Mouse (Mus musculus) right cerebral cortex, adult 2 months (tissue): ENCODE results near the gene Miga2.

Experiments used
- DNase-seq, 2 experiments: peaks; one replicate each; pipeline ENCODE4 v3.0.0; 2021 to 2022; ENCODE audit warnings: low spot score in 2 of 2

The Miga2 gene

DNA sequence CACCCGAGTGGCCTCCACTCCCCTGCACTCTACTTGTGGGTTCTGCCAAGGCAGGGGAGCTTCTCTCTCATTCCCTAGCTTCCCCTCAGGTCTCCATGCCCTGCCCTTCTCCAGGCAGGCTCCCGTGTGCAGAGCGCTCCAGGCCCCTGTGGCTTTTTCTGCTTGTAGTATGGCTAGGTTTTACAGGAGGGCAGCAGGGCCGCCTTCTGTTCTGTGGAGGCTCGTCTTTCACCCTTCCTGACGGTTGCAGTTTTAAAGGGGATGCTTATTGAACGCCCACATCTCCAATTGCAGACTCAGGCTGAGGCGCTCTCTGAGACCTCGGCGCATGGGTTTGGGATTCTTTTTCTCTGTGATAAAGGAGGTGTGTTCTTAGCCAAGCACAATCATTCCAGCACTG is 55.1 kb downstream of the Miga2 start:
- DNase-seq = no peak

DNA sequence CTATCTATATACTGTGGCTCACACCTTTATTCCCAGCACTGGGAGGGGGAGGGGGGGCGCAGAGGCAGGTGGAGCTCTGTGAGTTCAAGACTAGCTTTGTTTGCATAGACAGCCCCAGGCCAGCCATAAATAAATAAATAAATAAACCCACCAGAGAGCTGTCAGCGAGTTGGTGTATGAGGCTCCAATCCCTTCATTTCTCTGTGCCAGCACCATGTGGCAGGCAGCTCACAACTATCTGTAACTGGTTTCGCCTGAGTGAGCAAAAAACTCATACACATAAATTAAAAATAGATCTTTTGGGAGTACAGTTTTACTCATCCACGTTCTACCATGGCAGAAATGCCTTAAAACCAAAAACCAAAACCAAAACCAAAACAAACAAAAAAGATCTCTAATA is 57.4 kb downstream of the Miga2 start:
- DNase-seq = no peak

DNA sequence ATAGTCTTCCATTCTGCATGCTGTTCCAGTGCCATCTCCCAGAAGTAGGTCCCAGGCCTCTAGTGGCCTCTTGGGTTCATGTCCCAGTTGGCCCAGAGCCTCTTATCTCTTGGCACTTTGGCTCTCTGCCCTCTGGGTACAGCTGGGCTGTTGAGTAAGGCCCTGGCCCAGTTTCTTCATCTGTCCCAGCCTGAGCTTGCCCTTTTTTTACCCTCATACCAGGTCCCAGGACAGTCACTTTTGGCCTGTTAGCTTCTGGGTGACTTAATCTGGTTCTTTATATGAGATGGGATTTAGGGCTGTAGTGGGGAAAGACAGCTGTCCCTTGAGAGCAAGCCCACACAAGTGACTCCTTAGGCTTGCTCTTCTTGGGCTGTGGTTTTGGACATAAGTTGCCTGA is 65.1 kb downstream of the Miga2 start:
- no peak for DNase-seq
